19 mouse cellular contexts compared by ENCODE assay signal in the genomic region with DNA sequence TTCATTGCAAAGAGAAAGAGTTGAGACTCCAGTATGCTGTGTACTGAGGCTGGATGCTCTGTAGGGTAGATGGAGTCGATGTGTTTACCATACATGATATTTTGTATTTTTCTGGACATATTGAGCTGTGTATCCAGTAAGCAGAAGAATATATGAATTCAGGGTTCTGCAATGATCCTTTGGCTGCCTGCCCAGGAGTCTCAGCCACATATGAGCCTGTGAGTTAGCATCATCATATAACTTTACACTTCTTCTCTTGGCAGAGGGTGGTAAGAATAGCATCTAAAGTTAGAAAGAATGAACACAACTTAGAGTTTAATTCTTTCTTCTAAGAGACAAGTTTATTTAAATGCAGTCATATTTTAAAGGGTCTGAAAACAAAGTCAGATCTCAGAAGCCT.
DNase-seq lines count a peak whose midpoint lies in the region; TF ChIP-seq lines count a peak whose summit lies in the region.
"Had no signal": no experiment of that assay in that cellular context is flagged by ENCODE, and none has a peak within 500 bp of the region (broad histone marks: within the 10 kb centered on the region; RNA-seq: fewer than 3 reads in every experiment).

No protein-coding gene starts in this region.

- H3K27ac ChIP-seq in cerebellum, adult 2 months (ENCODE audit: insufficient read depth, low read length), result no peak overlapping the region
- H3K27ac ChIP-seq: heart, embryonic 10.5 days; hindbrain, embryonic 12.5 days; intestine, embryonic 15.5 days; limb, embryonic 15.5 days had no signal

- H3K4me3 ChIP-seq in cerebellum, adult 2 months (replicated peaks; ENCODE audit: insufficient read depth, low read depth, low read length), result no peak overlapping the region
- H3K4me3 ChIP-seq: heart, embryonic 10.5 days; hindbrain, embryonic 12.5 days; intestine, embryonic 15.5 days; limb, embryonic 15.5 days had no signal

- WGBS in cerebellum, adult 2 months, result 67% methylated on average over 1 of the region's 1 CpGs

- H3K27me3 ChIP-seq in cerebellum, adult 2 months (ENCODE audit: control insufficient read depth, insufficient read depth, low read length), result no peaks in the 10 kb centered on the region
- H3K27me3 ChIP-seq: hindbrain, embryonic 12.5 days; intestine, embryonic 15.5 days; limb, embryonic 15.5 days; Patski had no signal

- TF ChIP-seq POLR2A in cerebellum, adult 2 months (IDR thresholded peaks at IDR 0.05; ENCODE audit: borderline replicate concordance, insufficient read depth, low read length), result no peak

- TF ChIP-seq CTCF in cerebellum, adult 2 months (IDR thresholded peaks at IDR 0.05; ENCODE audit: borderline replicate concordance, insufficient read depth, low read depth, low read length), result no peak

- intact Hi-C loops in left cerebral cortex, postnatal 4 days (cut with DNase I), result no loop called here
- intact Hi-C loops in left cerebral cortex, postnatal 14 days (cut with DNase I), result no loop called here

- DNase-seq in left cerebral cortex, adult 11 months (ENCODE audit: low spot score), result peak; percentile 12
- no peak for DNase-seq in left cerebral cortex, postnatal 4 days
- peak; percentile 43 to 74 for DNase-seq in frontal cortex, adult 2 months (ENCODE audit: extremely low spot score in 1 of 2, low spot score in 1 of 2)
- peak; percentile 60 to 68 for DNase-seq in left cerebral cortex, postnatal 14 days (ENCODE audit: low spot score in 2 of 2)
- peak; percentile 45 to 52 for DNase-seq in right cerebral cortex, postnatal 36 days (ENCODE audit: low spot score in 2 of 2)
- DNase-seq in retina, postnatal 1 day, result no peak
- no peak for DNase-seq in urinary bladder, postnatal 4 days (ENCODE audit: low spot score in 2 of 2)
- no peak for DNase-seq in cerebellum, adult 2 months
- DNase-seq: adrenal gland, postnatal 36 days; cerebellum, postnatal 25 days; gastrocnemius, postnatal 36 days; heart, postnatal 10 days; layer of hippocampus, postnatal 36 days; thymus, postnatal 14 days had no signal

- H3K4me1 ChIP-seq in cerebellum, adult 2 months (ENCODE audit: control insufficient read depth, insufficient read depth, low read length), result no peaks in the 10 kb centered on the region
- H3K4me1 ChIP-seq: heart, embryonic 10.5 days; hindbrain, embryonic 12.5 days; intestine, embryonic 15.5 days; limb, embryonic 15.5 days had no signal

Comparison
In these comparisons a context has a peak if more than half of its experiments do, and no peak if none do; other contexts are left out.
1. DNase-seq: peak in left cerebral cortex, adult 11 months (single experiment), frontal cortex, adult 2 months (2 of 2), left cerebral cortex, postnatal 14 days (2 of 2) and right cerebral cortex, postnatal 36 days (2 of 2); none in left cerebral cortex, postnatal 4 days (single experiment), retina, postnatal 1 day (single experiment), urinary bladder, postnatal 4 days (0 of 2) and cerebellum, adult 2 months (0 of 2).